Mouse (Mus musculus) neural tube, embryonic 10.5 days (tissue): ENCODE results near the gene Krtap24-1.

Experiments
- DNase-seq: peaks from one replicate; pipeline ENCODE4 v3.0.0-alpha.2; 2017; ENCODE audit warnings: low spot score; ENCODE audit errors: extremely low spot score

Krtap24-1 gene

GRCm38 (mm10) chr16:88569096-88569495 is 43.0 kb downstream of the Krtap24-1 start:
- no peak for DNase-seq

DNA sequence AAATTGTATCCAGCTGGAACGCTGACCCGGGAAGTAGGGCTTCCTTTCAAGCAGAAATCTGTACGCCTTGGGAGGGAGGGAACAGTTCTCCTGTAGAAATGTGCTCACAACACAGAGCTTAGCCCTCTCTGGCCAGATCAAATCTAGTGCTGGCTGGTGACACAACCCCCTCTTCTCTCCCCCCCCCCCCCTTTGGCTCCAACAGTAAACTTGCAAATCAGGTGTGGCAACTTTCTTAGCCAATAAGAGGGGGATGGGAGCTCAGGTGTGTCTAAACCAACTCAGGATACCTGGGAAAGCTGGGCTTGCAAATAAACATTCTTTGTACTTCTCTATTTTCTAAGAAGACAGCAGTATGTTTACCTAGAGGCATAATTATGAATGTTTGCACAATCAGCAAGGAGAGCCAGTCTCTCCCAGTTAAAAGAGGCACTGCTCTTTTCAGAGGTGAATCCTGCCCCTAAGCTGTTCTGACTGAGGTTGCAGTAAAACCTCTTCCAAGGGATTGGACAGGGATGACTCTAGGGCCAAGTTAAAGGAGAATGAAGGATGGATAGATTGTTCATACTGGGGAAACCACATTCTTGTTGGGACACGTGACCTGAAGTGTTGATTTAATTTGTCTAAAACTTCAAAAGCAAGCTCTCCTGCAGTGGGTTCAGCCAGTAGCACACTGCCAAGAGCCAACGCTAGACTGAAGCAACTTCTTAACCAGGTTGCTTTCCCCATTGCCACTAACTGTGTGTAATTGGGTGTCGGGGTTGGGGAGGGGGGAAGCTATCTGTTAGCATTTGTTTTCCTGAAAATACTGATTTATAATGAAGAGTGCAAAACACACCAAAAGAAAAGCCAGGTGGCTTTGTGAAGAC is 48.8 kb downstream of the Krtap24-1 start, which contains the start of gene Cldn8:
Cldn8 (minus strand) TSS at position 139 of the 869 bp plus-strand sequence.
- no peak for DNase-seq

DNA sequence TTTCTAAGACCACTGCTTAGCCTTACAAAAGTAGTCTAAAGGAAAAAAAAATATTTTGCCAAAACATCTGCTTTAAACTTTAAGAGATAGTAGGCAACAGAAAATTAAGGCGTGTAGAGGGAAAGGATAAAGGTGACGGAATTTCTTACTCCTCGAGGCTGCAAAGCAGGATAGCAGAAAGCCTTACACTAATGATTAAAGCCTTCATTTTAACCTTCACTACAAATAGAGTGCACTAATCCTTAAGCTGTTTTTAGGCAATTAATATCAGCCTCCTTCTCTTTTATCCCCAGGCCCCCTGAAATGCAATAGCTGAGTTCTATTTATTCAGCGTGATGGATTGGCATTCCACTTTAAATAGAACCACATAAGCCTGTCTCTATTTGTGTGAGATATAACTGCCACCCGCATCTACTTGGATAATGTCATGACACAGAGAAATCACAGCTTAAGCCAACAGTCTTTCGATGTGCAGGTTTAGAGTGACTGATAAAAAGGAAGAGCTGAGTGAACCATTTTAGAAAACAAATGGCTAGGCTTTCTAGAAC is 50.4 kb downstream of the Krtap24-1 start:
- no peak for DNase-seq
